Mouse (Mus musculus) liver, embryonic 11.5 days (tissue): Measurements from ENCODE around the gene Mlycd. TPM values are rescaled to one million over a fixed set of nuclear protein-coding genes. Genes with fewer than 3 reads are reported as not detected.

Experiments
- ATAC-seq: fragments of 200-750 bp; cut with Nextera tagmentation; replicated peaks from 2 replicates; pipeline ENCODE4 v1.8.0; 2017; ENCODE audit warnings: moderate number of reproducible peaks, mild to moderate bottlenecking, moderate TSS enrichment, moderate library complexity; ENCODE audit not compliant: low FRiP score
- DNase-seq: peaks from one replicate; pipeline ENCODE4 v3.0.0-alpha.2; 2017; ENCODE audit warnings: low spot score
- H3K27ac ChIP-seq: fragments of 300-500 bp; sonication (generic); 2 replicates; pipeline ENCODE4 v1.5.1; 2014; ENCODE audit warnings: mild to moderate bottlenecking, low read depth, low read length, control low read depth
- H3K27me3 ChIP-seq: fragments of 300-500 bp; sonication (generic); replicated peaks from 2 replicates; pipeline ENCODE4 v1.6.1; 2014; ENCODE audit warnings: low read length, mixed read lengths; ENCODE audit not compliant: control insufficient read depth, insufficient read depth
- H3K36me3 ChIP-seq: fragments of 300-500 bp; sonication (generic); 2 replicates; pipeline ENCODE4 v1.6.1; 2014; ENCODE audit warnings: mild to moderate bottlenecking, low read length, moderate library complexity, mixed read lengths; ENCODE audit not compliant: control insufficient read depth, insufficient read depth
- H3K4me1 ChIP-seq: fragments of 300-500 bp; sonication (generic); replicated peaks from 2 replicates; pipeline ENCODE4 v1.6.1; 2014; ENCODE audit warnings: low read length, mixed read lengths; ENCODE audit not compliant: control insufficient read depth, insufficient read depth
- H3K4me2 ChIP-seq: fragments of 300-500 bp; sonication (generic); 2 replicates; pipeline ENCODE4 v1.6.1; 2014; ENCODE audit warnings: mild to moderate bottlenecking, control low read depth, moderate library complexity
- H3K4me3 ChIP-seq: fragments of 300-500 bp; sonication (generic); 2 replicates; pipeline ENCODE4 v1.5.1; 2014; ENCODE audit warnings: low read depth, low read length, control low read depth
- H3K9ac ChIP-seq: fragments of 300-500 bp; sonication (generic); 2 replicates; pipeline ENCODE4 v1.6.1; 2014; ENCODE audit warnings: low read depth, low read length, control low read depth
- H3K9me3 ChIP-seq: fragments of 300-500 bp; sonication (generic); 2 replicates; pipeline ENCODE4 v1.6.1; 2016; ENCODE audit warnings: low read length, inconsistent platforms, mixed read lengths; ENCODE audit not compliant: control insufficient read depth
- WGBS: fragments of 180-500 bp; shearing (Covaris S2); extraction: QIAGEN DNeasy Blood & Tissue Kit; methylation state at CpG from one replicate; pipeline ENCODE4 v1.1.7; 2014; 5-methylcytosine and 5-hydroxymethylcytosine counted together
- polyA plus RNA-seq: library from polyadenylated mRNA; unstranded; fragments of >200 nt; fragmentation: Nextera tagmentation; extraction: Ambion mirVana; gene quantifications from 2 replicates; pipeline ENCODE4 v1.2.1, GENCODE M21; 2014

Gene Mlycd
- polyA plus RNA-seq, 1 experiment from 2014 or later = 13.7 TPM

DNA sequence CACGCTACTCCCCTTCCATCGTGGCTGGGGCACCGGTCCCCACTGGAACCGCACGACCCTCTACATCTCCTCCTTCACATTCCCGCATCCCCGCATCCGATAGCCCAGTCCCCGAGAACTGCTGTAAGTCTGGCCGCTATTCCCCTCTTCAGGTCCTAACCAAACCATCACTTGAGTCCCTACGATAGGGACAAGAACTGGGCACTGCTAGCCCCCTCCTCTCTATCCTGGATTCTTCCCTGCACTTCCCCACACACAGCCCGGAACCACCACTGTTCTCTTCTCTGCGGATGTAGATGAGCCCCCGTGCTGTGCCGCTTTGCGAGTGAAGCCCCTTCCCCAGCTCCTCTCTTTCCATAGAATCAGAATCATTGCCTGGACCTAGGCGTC lies 53.1 kb downstream of the Mlycd start:
- H3K9ac ChIP-seq = no peak overlapping the region
- no peaks in the 10 kb centered on the region for H3K4me1 ChIP-seq
- peak overlapping the region; percentile 58; the same call in 1 of the 2 replicates for H3K4me3 ChIP-seq
- peaks cover 49% of the 10 kb centered on the region for H3K27me3 ChIP-seq
- ATAC-seq = no peak
- peak overlapping the region; percentile 84; the same call in 1 of the 2 replicates for H3K4me2 ChIP-seq
- DNase-seq = no peak
- WGBS = 4% methylated on average over 17 of the region's 17 CpGs
- H3K36me3 ChIP-seq = no peaks in the 10 kb centered on the region
- H3K27ac ChIP-seq = no peak overlapping the region
- no peaks in the 10 kb centered on the region for H3K9me3 ChIP-seq

DNA sequence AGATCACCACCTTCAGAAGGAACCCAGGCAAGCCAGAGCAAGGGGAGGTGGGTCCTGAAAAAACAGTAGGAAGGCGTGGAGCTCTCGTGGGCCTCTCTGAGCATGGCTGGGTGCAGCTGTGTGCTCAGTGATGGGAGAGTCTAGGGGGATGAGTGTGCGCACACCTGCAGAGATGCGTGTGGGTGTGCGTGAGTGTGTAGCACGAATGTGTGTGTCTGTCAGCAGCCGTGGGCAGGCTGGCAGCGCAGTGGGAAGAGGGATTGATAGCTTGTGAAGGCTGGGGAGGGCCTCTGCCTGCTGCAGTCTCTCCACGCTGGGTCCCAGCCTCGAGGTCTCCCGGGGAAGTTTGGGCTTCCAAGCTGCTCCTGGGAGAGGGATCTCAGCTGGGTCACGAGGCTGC lies 54.9 kb downstream of the Mlycd start:
- Histone ChIP-seq H3K4me1 (no peaks in the 10 kb centered on the region; the same call in 1 of the 2 replicates), H3K4me3 (no peak overlapping the region), H3K27ac (no peak overlapping the region), H3K9ac (no peak overlapping the region), H3K36me3 (no peaks in the 10 kb centered on the region), H3K9me3 (no peaks in the 10 kb centered on the region), H3K4me2 (no peak overlapping the region), H3K27me3 (peaks cover 49% of the 10 kb centered on the region)
- no peak for ATAC-seq
- DNase-seq = no peak
- 69% methylated on average over 12 of the region's 12 CpGs for WGBS

DNA sequence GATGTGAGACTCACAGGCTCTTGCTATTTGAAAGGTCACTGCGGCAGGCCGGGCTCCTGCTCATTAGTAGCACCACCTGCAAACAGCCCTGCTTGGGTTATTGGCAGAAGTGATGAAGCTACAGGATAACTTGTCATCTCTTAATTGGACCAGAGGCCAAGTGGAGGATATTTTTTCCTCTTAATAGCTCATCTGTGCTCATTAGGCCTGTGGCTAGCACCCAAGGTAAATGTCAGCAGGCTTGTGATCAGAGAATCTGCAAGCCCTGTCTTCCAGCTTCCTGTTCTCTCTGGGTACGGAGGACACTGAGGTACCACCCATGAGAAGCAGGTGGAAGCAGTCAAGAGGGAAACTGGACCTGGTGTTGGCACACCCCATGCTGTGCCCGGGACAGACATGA lies 56.5 kb downstream of the Mlycd start:
- peaks cover 36% of the 10 kb centered on the region for H3K27me3 ChIP-seq
- no peaks in the 10 kb centered on the region for H3K9me3 ChIP-seq
- H3K4me1 ChIP-seq = no peaks in the 10 kb centered on the region; the same call in 1 of the 2 replicates
- DNase-seq = no peak
- no peaks in the 10 kb centered on the region for H3K36me3 ChIP-seq
- ATAC-seq = no peak
- no peak overlapping the region for H3K27ac ChIP-seq
- no peak overlapping the region for H3K4me3 ChIP-seq
- no peak overlapping the region for H3K4me2 ChIP-seq
- no peak overlapping the region for H3K9ac ChIP-seq
- WGBS = 89% methylated on average over 4 of the region's 4 CpGs

DNA sequence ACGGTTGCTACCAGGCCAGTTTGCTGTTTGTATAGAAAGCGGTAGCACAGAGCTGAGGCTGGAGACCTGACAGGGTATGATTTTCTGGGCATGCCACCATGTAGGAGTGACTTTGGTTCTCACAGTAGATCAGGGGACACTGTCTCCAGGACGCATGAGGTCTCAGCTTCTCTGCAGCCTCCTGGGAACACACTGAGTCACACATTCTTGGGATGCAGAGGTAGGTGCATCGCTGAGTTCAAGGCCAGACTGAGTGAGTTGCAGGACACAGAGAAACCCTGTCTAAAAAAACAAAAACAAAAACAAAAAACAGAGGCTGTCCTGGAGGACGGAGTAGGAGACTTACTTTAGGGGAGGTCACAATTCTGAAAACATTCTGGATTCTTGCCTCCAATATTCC lies 58.2 kb downstream of the Mlycd start:
- DNase-seq = no peak
- Histone ChIP-seq H3K9ac (no peak overlapping the region), H3K4me1 (no peaks in the 10 kb centered on the region; the same call in 1 of the 2 replicates), H3K27ac (no peak overlapping the region), H3K4me3 (no peak overlapping the region), H3K9me3 (no peaks in the 10 kb centered on the region), H3K27me3 (peaks cover 21% of the 10 kb centered on the region), H3K4me2 (no peak overlapping the region), H3K36me3 (no peaks in the 10 kb centered on the region)
- WGBS = 70% methylated on average over 5 of the region's 5 CpGs
- ATAC-seq = no peak

DNA sequence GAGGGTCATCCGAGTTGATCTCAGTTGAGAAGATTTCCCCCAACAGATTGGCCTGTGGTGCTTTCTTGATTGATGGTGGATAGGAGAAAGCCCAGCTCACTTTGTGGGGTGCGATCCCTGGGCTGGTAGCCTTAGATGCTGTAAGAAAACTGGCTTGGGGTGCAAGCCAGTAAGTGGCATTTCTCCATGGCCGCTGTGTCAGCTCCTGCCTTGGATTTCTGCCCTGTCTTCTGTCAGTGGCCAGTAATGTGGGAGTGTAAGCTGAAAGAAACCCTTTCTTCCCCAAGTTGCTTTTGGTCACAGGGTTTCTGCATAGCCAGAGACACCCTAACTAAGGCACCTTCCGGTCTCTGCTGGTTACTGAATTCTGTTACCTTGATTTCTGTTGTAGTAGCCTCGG lies 61.4 kb downstream of the Mlycd start:
- no peak overlapping the region for H3K9ac ChIP-seq
- H3K27me3 ChIP-seq = no peaks in the 10 kb centered on the region; the same call in 1 of the 2 replicates
- H3K4me3 ChIP-seq = no peak overlapping the region
- no peaks in the 10 kb centered on the region for H3K36me3 ChIP-seq
- no peaks in the 10 kb centered on the region for H3K9me3 ChIP-seq
- DNase-seq (no peak), ATAC-seq (no peak)
- H3K4me2 ChIP-seq = no peak overlapping the region
- no peaks in the 10 kb centered on the region; the same call in 1 of the 2 replicates for H3K4me1 ChIP-seq
- 82% methylated on average over 5 of the region's 5 CpGs for WGBS
- H3K27ac ChIP-seq = no peak overlapping the region

DNA sequence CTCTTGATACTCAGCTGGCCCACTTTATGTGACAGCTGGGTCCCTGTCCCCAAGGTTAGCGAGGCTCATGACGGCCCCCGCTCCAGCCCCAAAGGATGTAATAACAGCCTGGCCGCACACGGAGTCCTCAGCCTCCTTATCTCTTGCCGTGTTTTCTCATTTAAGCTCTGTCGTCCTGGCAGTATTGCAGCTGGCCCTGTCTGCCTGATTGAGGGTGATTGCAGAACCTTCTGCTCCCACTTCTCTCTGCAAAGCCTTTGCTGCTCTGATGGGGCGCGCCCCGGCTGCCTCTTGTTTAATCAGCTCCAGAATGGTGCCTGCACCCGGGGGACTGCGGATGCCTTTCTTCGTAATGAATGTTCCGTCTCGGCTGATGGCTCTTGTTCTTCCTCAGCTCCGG lies 65.0 kb downstream of the Mlycd start:
- DNase-seq (no peak), ATAC-seq (no peak)
- no peak overlapping the region for H3K9ac ChIP-seq
- H3K4me1 ChIP-seq = no peaks in the 10 kb centered on the region
- no peaks in the 10 kb centered on the region for H3K36me3 ChIP-seq
- H3K9me3 ChIP-seq = no peaks in the 10 kb centered on the region
- WGBS = 48% methylated on average over 16 of the region's 16 CpGs
- no peak overlapping the region for H3K27ac ChIP-seq
- peaks cover 8% of the 10 kb centered on the region for H3K27me3 ChIP-seq
- H3K4me2 ChIP-seq = no peak overlapping the region
- H3K4me3 ChIP-seq = no peak overlapping the region

Other genes with a start within 250 kb of the Mlycd start
- 170 and 177 TPM in 2 replicates for gene Hsbp1, start 50.4 kb upstream of the Mlycd start, polyA plus RNA-seq
- gene Osgin1, start 39.2 kb downstream of the Mlycd start, polyA plus RNA-seq = 15.6 and 17.9 TPM in 2 replicates
- gene Necab2, start 51.8 kb downstream of the Mlycd start, polyA plus RNA-seq = 0.95 and 1.1 TPM in 2 replicates
- not detected in 2 replicates for gene Slc38a8, start 106.8 kb downstream of the Mlycd start, polyA plus RNA-seq
- gene Mbtps1, start 163.9 kb downstream of the Mlycd start, polyA plus RNA-seq = 68.6 and 73.0 TPM in 2 replicates
- gene Hsdl1, start 180.3 kb downstream of the Mlycd start, polyA plus RNA-seq = 40.4 and 42.2 TPM in 2 replicates
- gene Dnaaf1, start 180.4 kb downstream of the Mlycd start, polyA plus RNA-seq = 0.11 and 0.23 TPM in 2 replicates
- gene Taf1c, start 210.3 kb downstream of the Mlycd start, polyA plus RNA-seq = 13.9 and 16.5 TPM in 2 replicates
- gene Adad2, start 217.9 kb downstream of the Mlycd start, polyA plus RNA-seq = not detected in 2 replicates
- not detected in 2 replicates for gene Kcng4, start 240.8 kb downstream of the Mlycd start, polyA plus RNA-seq